Mouse (Mus musculus) erythroblast, embryonic 14.5 days (primary cell): ENCODE results near the gene Rnf115.

ENCODE experiments used
- GATA1 ChIP-seq: IDR thresholded peaks from 2 replicates; pipeline ENCODE4 v1.6.1; 2012; ENCODE audit warnings: low read length, inconsistent platforms, mixed read lengths
- TAL1 ChIP-seq: IDR thresholded peaks from 3 replicates; pipeline ENCODE4 v1.6.1; 2012; ENCODE audit warnings: low read length, inconsistent platforms, mixed read lengths

- no peak for TF ChIP-seq GATA1
- no peak for TF ChIP-seq TAL1
Observed at GRCm38 (mm10) chr3:96680269-96680956, 47.1 kb upstream of the Rnf115 start.
